Mouse (Mus musculus) cortical plate, adult 2 months (tissue): ENCODE data around the gene Ctnnb1. TPM values are rescaled to one million over a fixed set of nuclear protein-coding genes. Genes with fewer than 3 reads are reported as not detected.

Source experiments
- H3K27ac ChIP-seq: fragments of 200-500 bp; 2 replicates; pipeline ENCODE4 v1.5.1; 2012; ENCODE audit warnings: low read length, control low read depth, inconsistent platforms; ENCODE audit not compliant: insufficient read depth
- H3K4me1 ChIP-seq: fragments of 200-500 bp; 2 replicates; pipeline ENCODE4 v1.6.1; 2011; ENCODE audit warnings: low read length; ENCODE audit not compliant: control insufficient read depth, insufficient read depth
- H3K4me3 ChIP-seq: fragments of 200-500 bp; 2 replicates; pipeline ENCODE4 v1.5.1; 2011; ENCODE audit warnings: mild to moderate bottlenecking, low read length, control low read depth; ENCODE audit not compliant: insufficient read depth
- CTCF ChIP-seq: fragments of 200-500 bp; IDR thresholded peaks from 2 replicates; pipeline ENCODE4 v1.5.1; 2011; ENCODE audit warnings: mild to moderate bottlenecking, control low read depth, low read length; ENCODE audit not compliant: insufficient read depth; ENCODE audit errors: extremely low read depth
- POLR2A ChIP-seq: fragments of 200-500 bp; IDR thresholded peaks from 2 replicates; pipeline ENCODE4 v1.6.1; 2011; ENCODE audit warnings: mild to moderate bottlenecking, low read length, control low read depth; ENCODE audit not compliant: insufficient read depth; ENCODE audit errors: extremely low read depth
- polyA plus RNA-seq: library from polyadenylated mRNA; depleted of rRNA; stranded (reverse); fragments of >200 nt; gene quantifications from 2 replicates; pipeline ENCODE4 v1.2.3, GENCODE M21; 2012; rRNA removed

Ctnnb1 gene
- 198 and 204 TPM in 2 replicates for polyA plus RNA-seq

DNA sequence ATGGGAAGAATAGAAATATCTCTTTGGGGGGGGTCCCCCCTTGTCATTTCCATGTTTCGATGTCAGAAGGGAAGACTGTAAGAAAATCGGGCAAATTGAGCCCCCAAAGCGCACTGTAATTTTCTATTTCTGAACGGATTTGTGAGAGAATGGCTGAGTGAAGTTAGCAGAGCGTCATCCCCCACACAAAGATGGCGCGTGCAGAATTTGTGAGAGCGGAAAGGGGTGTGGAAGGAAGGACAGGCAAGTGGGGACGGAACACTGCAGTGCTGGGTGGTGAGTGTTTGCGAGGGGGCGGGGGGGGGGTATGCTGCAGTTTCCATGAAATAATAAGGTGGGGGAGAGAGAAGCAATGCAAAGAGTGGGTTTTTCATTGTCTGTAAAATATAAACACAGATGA lies at the start of gene Ctnnb1:
Ctnnb1 (plus strand) TSS at position 136 of the 400 bp plus-strand sequence.
- Histone ChIP-seq H3K27ac (no peak within 1 kb of the TSS), H3K4me3 (no peak within 1 kb of the TSS), H3K4me1 (no peaks in the 10 kb centered on the region)
- no peak for TF ChIP-seq POLR2A
- TF ChIP-seq CTCF = no peak

DNA sequence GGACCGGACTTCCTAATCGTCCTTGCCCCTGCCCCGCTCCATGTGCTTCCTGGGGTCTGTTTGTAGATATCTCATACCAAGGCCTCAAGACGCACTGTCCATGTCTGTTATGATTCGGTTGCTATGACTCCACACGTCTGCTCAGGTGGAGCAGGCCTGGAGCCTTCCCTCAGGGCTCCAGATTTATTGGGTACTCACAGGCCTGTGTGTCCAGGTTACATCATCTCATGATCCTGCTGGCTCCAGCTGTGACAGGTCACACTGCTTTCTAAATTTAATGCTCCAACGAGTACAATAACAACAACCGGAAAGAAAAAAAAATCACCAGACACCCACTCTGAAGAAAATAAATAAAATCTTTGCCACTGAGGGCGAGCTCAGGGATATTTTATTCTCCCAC lies 48.7 kb upstream of the Ctnnb1 start:
- Histone ChIP-seq H3K4me3 (no peak overlapping the region), H3K4me1 (peaks cover 1% of the 10 kb centered on the region; the same call in 1 of the 2 replicates), H3K27ac (no peak overlapping the region)
- TF ChIP-seq CTCF (no peak), POLR2A (no peak)

DNA sequence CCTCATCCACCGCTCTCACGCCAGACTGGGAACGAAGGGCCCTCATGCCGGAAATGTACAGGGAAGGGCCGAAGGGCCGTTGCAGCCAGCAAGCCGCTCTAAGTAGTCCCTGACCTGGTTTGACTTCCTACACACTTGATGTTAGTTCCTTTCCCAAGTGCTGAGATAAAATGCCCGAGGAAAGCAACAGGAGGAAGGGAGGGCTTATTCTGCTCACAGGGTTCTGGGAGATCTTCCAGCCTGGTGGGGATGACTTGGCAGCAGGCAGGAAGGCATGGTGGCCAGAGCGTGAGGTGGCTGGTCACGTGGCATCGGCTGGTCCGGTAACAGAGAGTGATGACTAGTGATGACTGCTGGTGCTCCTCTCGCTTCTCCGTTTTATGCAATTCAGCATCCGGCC lies 47.9 kb upstream of the Ctnnb1 start:
- Histone ChIP-seq H3K4me3 (no peak overlapping the region), H3K27ac (no peak overlapping the region), H3K4me1 (peaks cover 1% of the 10 kb centered on the region; the same call in 1 of the 2 replicates)
- no peak for TF ChIP-seq CTCF
- no peak for TF ChIP-seq POLR2A

DNA sequence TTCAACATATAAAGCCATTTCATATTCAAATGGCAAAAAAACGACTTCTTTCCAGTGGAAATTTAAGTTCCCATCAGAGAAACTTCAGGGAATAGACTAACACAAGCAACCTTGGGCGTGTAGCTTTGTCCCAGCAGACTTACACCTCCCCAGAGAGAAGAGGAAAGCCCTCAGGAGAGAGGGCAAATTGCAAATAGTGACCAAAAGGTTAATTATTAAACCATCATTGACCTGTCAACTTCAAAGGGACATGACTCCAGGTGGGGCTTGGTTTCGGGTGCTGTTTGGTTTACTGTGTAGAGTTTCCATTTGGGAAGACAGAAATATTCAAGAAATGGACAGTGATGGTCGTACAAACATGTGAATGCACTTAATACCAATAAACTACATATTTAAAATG lies 47.2 kb upstream of the Ctnnb1 start:
- Histone ChIP-seq H3K27ac (no peak overlapping the region), H3K4me1 (peaks cover 1% of the 10 kb centered on the region; the same call in 1 of the 2 replicates), H3K4me3 (no peak overlapping the region)
- no peak for TF ChIP-seq CTCF
- TF ChIP-seq POLR2A = no peak

DNA sequence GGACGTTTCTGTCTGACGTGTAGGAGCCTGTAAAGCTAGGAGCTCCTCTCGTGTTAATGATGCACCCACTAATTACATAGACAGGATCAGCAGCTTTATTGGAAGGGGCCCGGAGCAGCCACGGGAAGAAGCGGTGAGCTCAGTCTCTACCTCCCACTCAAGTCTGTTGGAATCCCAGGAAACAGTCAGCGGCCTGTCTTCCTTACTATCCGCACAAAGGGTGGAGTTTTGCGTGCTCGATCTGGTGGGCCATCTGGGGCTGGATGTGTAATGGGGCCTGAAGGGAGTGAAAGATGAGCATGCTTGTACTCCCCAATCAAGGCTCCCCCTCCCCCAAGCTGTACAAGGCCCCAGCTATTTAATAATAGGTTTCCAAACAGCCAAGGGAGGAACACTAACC lies 44.3 kb upstream of the Ctnnb1 start:
- no peak overlapping the region for H3K4me3 ChIP-seq
- H3K4me1 ChIP-seq = peaks cover 1% of the 10 kb centered on the region; the same call in 1 of the 2 replicates
- no peak overlapping the region for H3K27ac ChIP-seq
- TF ChIP-seq POLR2A (no peak), CTCF (no peak)

DNA sequence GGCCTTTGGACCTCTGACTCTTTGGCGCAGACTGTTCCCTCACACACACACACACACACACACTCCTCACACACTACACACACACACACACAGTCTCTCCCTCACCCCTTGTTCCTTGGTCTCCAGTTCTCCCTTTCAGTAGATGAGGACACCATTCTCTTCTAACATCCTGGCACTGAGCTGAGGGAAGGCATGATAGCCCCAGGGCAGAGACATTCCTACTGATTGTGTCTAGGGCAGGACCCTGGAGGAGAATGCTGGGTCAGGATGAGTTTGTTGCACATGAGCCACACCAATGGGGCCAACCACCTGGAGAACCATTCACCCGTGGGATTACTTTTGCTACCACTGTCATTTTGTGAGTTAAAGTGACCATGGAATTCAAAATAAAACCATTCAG lies 41.4 kb upstream of the Ctnnb1 start:
- Histone ChIP-seq H3K4me1 (peaks cover 1% of the 10 kb centered on the region; the same call in 1 of the 2 replicates), H3K27ac (no peak overlapping the region), H3K4me3 (no peak overlapping the region)
- TF ChIP-seq CTCF (no peak), POLR2A (no peak)

DNA sequence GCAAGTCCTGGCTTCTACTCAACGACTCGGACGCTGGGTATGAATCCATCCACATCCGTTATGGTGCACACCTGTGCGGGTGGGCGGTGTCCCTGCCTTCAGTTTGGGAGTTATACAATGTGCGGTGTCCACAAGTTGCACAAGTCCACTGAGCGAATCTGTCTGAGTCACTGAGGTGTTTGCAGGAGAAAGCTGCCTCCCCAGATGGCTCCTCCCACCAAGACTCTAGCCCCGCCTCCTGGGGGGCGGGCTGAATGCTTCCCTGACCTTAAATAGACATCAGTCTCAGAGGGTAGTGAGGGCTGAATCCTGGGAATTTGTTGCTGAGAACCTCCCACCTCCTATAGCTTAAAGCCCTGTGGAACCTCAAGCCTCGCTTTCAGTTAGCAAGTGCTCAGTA lies 35.6 kb upstream of the Ctnnb1 start:
- Histone ChIP-seq H3K4me1 (no peaks in the 10 kb centered on the region), H3K4me3 (no peak overlapping the region), H3K27ac (no peak overlapping the region)
- no peak for TF ChIP-seq POLR2A
- no peak for TF ChIP-seq CTCF

DNA sequence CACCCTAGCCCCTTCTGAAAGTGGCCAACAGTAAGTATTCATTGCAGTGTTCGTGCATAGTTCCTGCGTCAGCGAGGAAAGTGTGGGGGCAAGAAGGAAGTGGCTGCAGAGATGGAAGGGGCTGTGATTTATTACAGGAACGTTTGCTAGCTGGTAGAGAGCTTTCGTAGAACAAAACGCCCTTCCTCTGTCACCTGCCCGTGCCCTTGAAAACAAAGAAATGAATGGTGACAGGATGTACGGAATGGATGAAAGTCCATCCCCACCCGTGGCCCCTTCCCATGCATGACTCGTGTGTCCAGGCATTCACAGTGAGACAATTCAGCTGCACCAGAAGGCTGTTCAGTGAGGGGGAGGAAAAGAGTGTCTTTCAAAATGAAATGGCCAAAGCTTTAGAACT lies 35.0 kb upstream of the Ctnnb1 start:
- TF ChIP-seq POLR2A = no peak
- TF ChIP-seq CTCF = no peak
- no peak overlapping the region for H3K27ac ChIP-seq
- H3K4me1 ChIP-seq = no peaks in the 10 kb centered on the region
- no peak overlapping the region for H3K4me3 ChIP-seq

DNA sequence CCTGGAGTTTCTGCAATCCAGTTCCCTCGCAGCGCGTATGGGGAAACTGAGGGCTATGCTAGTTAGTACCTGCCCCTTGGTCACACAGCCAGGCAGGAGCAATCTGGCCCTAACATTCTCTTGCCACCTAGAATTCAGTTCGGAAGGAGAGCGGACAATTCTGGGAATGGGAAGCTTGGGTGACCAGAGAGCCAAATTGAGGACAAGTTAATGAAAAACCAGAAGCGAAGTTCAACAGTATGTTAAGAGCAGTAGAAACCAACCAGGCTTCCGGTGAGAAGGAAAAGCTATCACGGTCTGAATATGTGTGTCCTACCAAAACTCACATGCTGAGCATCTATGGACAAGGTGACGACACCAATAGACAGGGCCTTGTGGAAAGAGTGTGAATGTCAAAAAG lies 34.6 kb upstream of the Ctnnb1 start:
- Histone ChIP-seq H3K4me3 (no peak overlapping the region), H3K27ac (no peak overlapping the region), H3K4me1 (no peaks in the 10 kb centered on the region)
- no peak for TF ChIP-seq CTCF
- no peak for TF ChIP-seq POLR2A

DNA sequence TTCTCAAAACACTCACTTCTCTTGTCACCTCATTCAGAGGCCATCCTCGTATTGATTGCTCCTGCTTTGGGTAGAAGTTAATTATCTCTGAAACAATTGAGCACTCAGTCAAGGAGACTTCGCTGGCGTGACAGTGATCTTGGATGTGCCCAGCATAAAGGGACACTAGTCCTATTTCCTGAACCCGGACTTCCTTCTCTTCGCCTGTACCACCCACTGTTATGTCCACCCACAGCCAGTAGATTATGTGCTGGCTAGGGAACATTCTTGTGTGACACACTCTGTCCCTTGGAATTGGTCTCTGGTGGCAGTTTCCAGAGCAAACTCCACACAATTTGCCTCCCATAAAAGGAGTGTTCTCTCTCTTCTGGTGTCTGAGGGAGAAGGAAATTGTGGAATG lies 32.5 kb upstream of the Ctnnb1 start:
- no peak overlapping the region for H3K27ac ChIP-seq
- no peak overlapping the region for H3K4me3 ChIP-seq
- TF ChIP-seq CTCF = no peak
- no peak for TF ChIP-seq POLR2A
- no peaks in the 10 kb centered on the region for H3K4me1 ChIP-seq
